Mouse (Mus musculus): ENCODE data around the gene Ptgfrn. TPM values are rescaled to one million over a fixed set of nuclear protein-coding genes. Genes with fewer than 3 reads are reported as not detected.

Ptgfrn gene
- polyA plus RNA-seq, 1 experiment from 2014 or later: 0.46 TPM

DNA sequence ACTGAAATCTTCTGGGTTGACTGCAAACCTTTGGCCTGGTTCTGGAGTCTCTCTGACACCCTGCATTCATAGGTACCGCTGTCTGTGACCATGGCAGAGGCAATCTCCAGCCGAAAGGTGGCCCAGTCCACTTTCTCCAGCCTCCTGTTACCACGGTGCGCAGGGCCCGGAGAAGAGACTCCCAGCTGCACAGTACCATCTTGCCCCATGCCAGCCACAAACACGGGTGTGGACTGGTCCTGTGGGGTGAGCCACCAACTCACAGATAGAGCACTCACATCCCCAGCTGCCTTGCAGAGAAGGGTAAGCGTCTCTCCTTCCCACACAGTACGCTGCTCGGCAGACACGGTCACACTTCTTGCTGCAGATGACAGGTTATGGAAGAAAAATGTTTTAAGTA is 97.1 kb downstream of the Ptgfrn start:
- no peak overlapping the region for H3K27ac ChIP-seq

DNA sequence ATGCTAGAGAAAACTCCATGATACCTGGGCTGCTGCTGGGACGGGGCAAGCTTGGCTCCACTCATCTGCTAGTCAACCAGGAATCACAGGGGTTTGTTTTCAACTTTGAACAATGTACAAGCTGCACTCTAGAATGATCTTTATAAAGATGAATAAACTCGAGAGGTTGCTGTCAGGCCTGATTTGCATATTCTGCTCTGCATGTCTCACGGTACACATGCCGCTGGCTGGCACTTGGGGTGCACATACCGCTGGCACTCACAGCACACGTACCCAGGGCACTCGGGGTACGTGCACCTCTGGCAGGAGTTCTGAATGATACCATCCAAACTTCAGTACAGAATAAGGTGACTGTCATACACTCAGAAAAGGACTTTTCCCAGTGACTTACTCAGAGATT is 97.5 kb downstream of the Ptgfrn start:
- no peak for ATAC-seq (ENCODE audit: low read depth)
- no peaks in the 10 kb centered on the region for H3K36me3 ChIP-seq
- H3K9me3 ChIP-seq (replicated peaks): no peaks in the 10 kb centered on the region
- no peak overlapping the region for H3K27ac ChIP-seq
- no peak overlapping the region for H3K9ac ChIP-seq
- no peak overlapping the region for H3K4me3 ChIP-seq (replicated peaks)
- H3K4me1 ChIP-seq (replicated peaks): no peaks in the 10 kb centered on the region
- no peak overlapping the region for H3K4me2 ChIP-seq
- DNase-seq: no peak
- H3K27me3 ChIP-seq: no peaks in the 10 kb centered on the region
- 74% methylated on average over 8 of the region's 8 CpGs for WGBS (ENCODE audit: insufficient replicate concordance)

More for the DNA sequence above, 97.1 kb downstream of the Ptgfrn start:
- ATAC-seq (ENCODE audit: low read depth): no peak
- no peaks in the 10 kb centered on the region for H3K9me3 ChIP-seq (replicated peaks)
- H3K4me3 ChIP-seq (replicated peaks): no peak overlapping the region
- H3K4me2 ChIP-seq: no peak overlapping the region
- no peaks in the 10 kb centered on the region for H3K27me3 ChIP-seq
- no peaks in the 10 kb centered on the region for H3K36me3 ChIP-seq
- no peak overlapping the region for H3K9ac ChIP-seq
- H3K4me1 ChIP-seq (replicated peaks): no peaks in the 10 kb centered on the region
- DNase-seq: no peak
- WGBS (ENCODE audit: insufficient replicate concordance): 73% methylated on average over 10 of the region's 10 CpGs

- Histone ChIP-seq H3K4me2 (no peak overlapping the region), H3K27ac (no peak overlapping the region), H3K27me3 (no peaks in the 10 kb centered on the region), H3K9ac (no peak overlapping the region), H3K4me1 (replicated peaks) (peaks cover 2% of the 10 kb centered on the region; the same call in 1 of the 2 replicates), H3K36me3 (no peaks in the 10 kb centered on the region), H3K4me3 (replicated peaks) (no peak overlapping the region), H3K9me3 (replicated peaks) (no peaks in the 10 kb centered on the region)
- ATAC-seq (ENCODE audit: low read depth) (no peak), DNase-seq (no peak)
- WGBS (ENCODE audit: insufficient replicate concordance): 54% methylated on average over 10 of the region's 10 CpGs
Observed at GRCm38 (mm10) chr3:101012131-101012571, 97.9 kb downstream of the Ptgfrn start.

DNA sequence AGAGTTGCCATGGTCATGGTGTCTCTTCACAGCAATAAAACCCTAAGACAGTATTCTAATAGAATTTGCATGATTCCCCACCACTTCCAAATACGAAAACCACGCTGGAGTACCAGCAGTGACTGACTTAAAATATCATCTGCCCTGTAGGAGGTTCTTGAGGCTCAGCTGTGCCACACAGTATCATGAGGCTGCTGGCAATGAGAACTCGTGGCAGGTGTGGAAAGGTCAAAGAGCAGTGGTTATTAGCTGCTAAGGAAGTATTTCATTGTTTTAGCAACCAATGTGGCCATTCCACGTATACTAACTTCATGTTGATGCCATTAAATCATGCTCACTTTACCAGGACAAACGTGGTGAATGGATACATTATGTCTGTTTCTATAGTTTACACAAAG is 98.9 kb downstream of the Ptgfrn start:
- no peak overlapping the region for H3K4me2 ChIP-seq

GRCm38 (mm10) chr3:101010589-101011202 is 99.4 kb downstream of the Ptgfrn start:
- H3K9ac ChIP-seq: no peak overlapping the region
- no peaks in the 10 kb centered on the region for H3K36me3 ChIP-seq
- H3K4me1 ChIP-seq (replicated peaks): peaks cover 2% of the 10 kb centered on the region; the same call in 1 of the 2 replicates
- no peaks in the 10 kb centered on the region for H3K27me3 ChIP-seq
- no peak overlapping the region for H3K4me3 ChIP-seq (replicated peaks)
- no peak overlapping the region for H3K27ac ChIP-seq
- no peak for ATAC-seq (ENCODE audit: low read depth)
- no peak for DNase-seq
- H3K9me3 ChIP-seq (replicated peaks): no peaks in the 10 kb centered on the region
- H3K4me2 ChIP-seq: no peak overlapping the region
- WGBS (ENCODE audit: insufficient replicate concordance): 23% methylated on average over 4 of the region's 4 CpGs

More for the DNA sequence above, 98.9 kb downstream of the Ptgfrn start:
- ATAC-seq (ENCODE audit: low read depth) (no peak), DNase-seq (no peak)
- H3K27me3 ChIP-seq: no peaks in the 10 kb centered on the region
- no peak overlapping the region for H3K9ac ChIP-seq
- H3K9me3 ChIP-seq (replicated peaks): no peaks in the 10 kb centered on the region
- 54% methylated on average over 5 of the region's 5 CpGs for WGBS (ENCODE audit: insufficient replicate concordance)
- no peaks in the 10 kb centered on the region for H3K36me3 ChIP-seq
- H3K4me3 ChIP-seq (replicated peaks): no peak overlapping the region
- H3K4me1 ChIP-seq (replicated peaks): peaks cover 2% of the 10 kb centered on the region; the same call in 1 of the 2 replicates
- no peak overlapping the region for H3K27ac ChIP-seq

GRCm38 (mm10) chr3:101007112-101007782 is 102.8 kb downstream of the Ptgfrn start:
- no peak overlapping the region for H3K4me3 ChIP-seq (replicated peaks)
- peaks cover 2% of the 10 kb centered on the region; the same call in 1 of the 2 replicates for H3K4me1 ChIP-seq (replicated peaks)
- no peak for DNase-seq
- H3K4me2 ChIP-seq: no peak overlapping the region
- H3K36me3 ChIP-seq: no peaks in the 10 kb centered on the region
- H3K9me3 ChIP-seq (replicated peaks): no peaks in the 10 kb centered on the region
- no peak for ATAC-seq (ENCODE audit: low read depth)
- H3K27ac ChIP-seq: no peak overlapping the region
- no peaks in the 10 kb centered on the region; the same call in 1 of the 2 replicates for H3K27me3 ChIP-seq
- H3K9ac ChIP-seq: no peak overlapping the region
- 41% methylated on average over 5 of the region's 5 CpGs for WGBS (ENCODE audit: insufficient replicate concordance)

- peaks cover 2% of the 10 kb centered on the region; the same call in 1 of the 2 replicates for H3K4me1 ChIP-seq (replicated peaks)
- no peak overlapping the region for H3K9ac ChIP-seq
- H3K9me3 ChIP-seq (replicated peaks): no peaks in the 10 kb centered on the region
Observed at GRCm38 (mm10) chr3:101005392-101005791, 104.7 kb downstream of the Ptgfrn start.

GRCm38 (mm10) chr3:101003575-101004356 is 106.3 kb downstream of the Ptgfrn start:
- H3K4me2 ChIP-seq: no peak overlapping the region
- no peak for DNase-seq

More at GRCm38 (mm10) chr3:101005392-101005791, 104.7 kb downstream of the Ptgfrn start:
- DNase-seq (no peak), ATAC-seq (ENCODE audit: low read depth) (no peak)
- Histone ChIP-seq H3K36me3 (no peaks in the 10 kb centered on the region), H3K27me3 (no peaks in the 10 kb centered on the region; the same call in 1 of the 2 replicates), H3K27ac (no peak overlapping the region), H3K4me3 (replicated peaks) (no peak overlapping the region), H3K4me2 (no peak overlapping the region)
- WGBS (ENCODE audit: insufficient replicate concordance): 67% methylated on average over 6 of the region's 6 CpGs

GRCm38 (mm10) chr3:100999732-101000131 is 110.3 kb downstream of the Ptgfrn start:
- no peaks in the 10 kb centered on the region for H3K36me3 ChIP-seq
- DNase-seq: no peak
- no peak overlapping the region for H3K9ac ChIP-seq
- 25% methylated on average over 2 of the region's 2 CpGs for WGBS (ENCODE audit: insufficient replicate concordance)
- H3K4me1 ChIP-seq (replicated peaks): no peaks in the 10 kb centered on the region
- H3K4me3 ChIP-seq (replicated peaks): no peak overlapping the region
- H3K4me2 ChIP-seq: no peak overlapping the region
- no peaks in the 10 kb centered on the region; the same call in 1 of the 2 replicates for H3K27me3 ChIP-seq
- no peak for ATAC-seq (ENCODE audit: low read depth)
- no peak overlapping the region for H3K27ac ChIP-seq
- H3K9me3 ChIP-seq (replicated peaks): no peaks in the 10 kb centered on the region

More at GRCm38 (mm10) chr3:101003575-101004356, 106.3 kb downstream of the Ptgfrn start:
- WGBS (ENCODE audit: insufficient replicate concordance): 36% methylated on average over 15 of the region's 15 CpGs
- H3K4me3 ChIP-seq (replicated peaks): no peak overlapping the region
- H3K4me1 ChIP-seq (replicated peaks): peaks cover 2% of the 10 kb centered on the region; the same call in 1 of the 2 replicates
- H3K9ac ChIP-seq: no peak overlapping the region
- H3K27me3 ChIP-seq: no peaks in the 10 kb centered on the region; the same call in 1 of the 2 replicates
- no peaks in the 10 kb centered on the region for H3K9me3 ChIP-seq (replicated peaks)
- no peak overlapping the region for H3K27ac ChIP-seq
- no peaks in the 10 kb centered on the region for H3K36me3 ChIP-seq
- ATAC-seq (ENCODE audit: low read depth): no peak

DNA sequence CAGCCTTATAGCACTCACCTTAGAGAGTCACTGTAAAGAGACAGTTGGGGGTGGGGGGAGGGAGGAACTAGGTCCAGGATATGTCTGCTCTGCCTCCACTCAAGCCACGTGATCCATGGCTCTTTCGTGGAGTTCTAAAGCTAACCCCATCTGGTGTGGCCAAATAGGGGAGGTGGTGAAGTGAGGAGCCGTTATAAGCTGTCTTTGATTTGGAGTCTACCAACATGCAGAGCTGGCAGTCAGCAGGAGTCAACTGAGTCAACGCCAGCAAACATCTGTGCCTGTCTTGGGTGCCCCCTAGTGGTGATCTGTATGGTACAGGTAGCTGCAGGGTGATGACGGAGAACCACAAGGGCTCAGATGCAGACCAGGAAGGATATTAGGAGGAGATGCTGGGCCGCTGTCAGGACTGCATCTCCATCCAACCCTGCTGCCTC is 111.2 kb downstream of the Ptgfrn start:
- no peak overlapping the region for H3K4me3 ChIP-seq (replicated peaks)
- H3K9me3 ChIP-seq (replicated peaks): no peaks in the 10 kb centered on the region
- H3K4me2 ChIP-seq: no peak overlapping the region
- no peaks in the 10 kb centered on the region for H3K36me3 ChIP-seq
- H3K9ac ChIP-seq: no peak overlapping the region
- H3K27me3 ChIP-seq: no peaks in the 10 kb centered on the region; the same call in 1 of the 2 replicates
- no peaks in the 10 kb centered on the region for H3K4me1 ChIP-seq (replicated peaks)
- no peak overlapping the region for H3K27ac ChIP-seq
- DNase-seq (peak; percentile 48), ATAC-seq (ENCODE audit: low read depth) (peak; percentile 59)
- WGBS (ENCODE audit: insufficient replicate concordance): 5% methylated on average over 6 of the region's 6 CpGs

Data from liver, embryonic 13.5 days (tissue).